Mouse (Mus musculus) midbrain, embryonic 16.5 days (tissue): ENCODE measurements around the gene Cyp2w1. TPM values are rescaled to one million over a fixed set of nuclear protein-coding genes. Genes with fewer than 3 reads are reported as not detected.
A peak's percentile ranks its signal among the peaks of the same experiment; 100 is the strongest.

ENCODE experiments used
- microRNA counts: library from miRNA; unstranded; fragments of <30 nt; microRNA quantifications from one replicate; lab custom pipeline; 2016
- microRNA-seq: library from miRNA; unstranded; fragments of <30 nt; microRNA quantifications from one replicate; pipeline ENCODE4, GENCODE M21; 2017
- polyA plus RNA-seq: library from polyadenylated mRNA; unstranded; fragments of >200 nt; fragmentation: Nextera tagmentation; extraction: Ambion mirVana; gene quantifications from 2 replicates; pipeline ENCODE4 v1.2.1, GENCODE M21; 2015

Gene Cyp2w1
- polyA plus RNA-seq, 1 experiment from 2014 or later, result not detected

MicroRNAs within 50 kb of the gene (microRNA counts, 519-probe panel; counts per million panel counts)
- microRNA mmu-miR-339-3p (lab: Ali Mortazavi, UCI) (386 counts per million, percentile 18 among the panel's probes with 10 or more counts), microRNA mmu-miR-339-5p (lab: Ali Mortazavi, UCI) (386 counts per million, percentile 18 among the panel's probes with 10 or more counts)

Small RNAs within 50 kb of the gene (microRNA-seq; reads per million reads assigned to microRNA genes)
- gene Mir339, result 396 reads per million, percentile 69 among the genes with 10 or more reads in this experiment

Other genes with a start within 250 kb of the Cyp2w1 start
- gene Prkar1b, start 202.6 kb upstream of the Cyp2w1 start, polyA plus RNA-seq, result 327 and 368 TPM in 2 replicates
- 3.2 and 3.5 TPM in 2 replicates for gene Dnaaf5, start 202.4 kb upstream of the Cyp2w1 start, polyA plus RNA-seq
- gene Sun1, start 152.0 kb upstream of the Cyp2w1 start, polyA plus RNA-seq, result 47.4 and 48.5 TPM in 2 replicates
- gene Get4, start 100.3 kb upstream of the Cyp2w1 start, polyA plus RNA-seq, result 115 and 122 TPM in 2 replicates
- 66.9 and 68.5 TPM in 2 replicates for gene Adap1, start 27.0 kb upstream of the Cyp2w1 start, polyA plus RNA-seq
- gene Cox19, start 1.2 kb upstream of the Cyp2w1 start, polyA plus RNA-seq, result 102 and 105 TPM in 2 replicates
- 2.5 and 2.9 TPM in 2 replicates for gene Gpr146, start 25.1 kb downstream of the Cyp2w1 start, polyA plus RNA-seq
- gene C130050O18Rik, start 52.7 kb downstream of the Cyp2w1 start, polyA plus RNA-seq, result 0.14 and 0.39 TPM in 2 replicates
- 9.4 TPM in 2 replicates for gene Gper1, start 70.5 kb downstream of the Cyp2w1 start, polyA plus RNA-seq
- gene 3110082I17Rik, start 107.9 kb downstream of the Cyp2w1 start, polyA plus RNA-seq, result 16.8 and 17.7 TPM in 2 replicates
- 24.0 and 28.1 TPM in 2 replicates for gene Zfand2a, start 131.9 kb downstream of the Cyp2w1 start, polyA plus RNA-seq
- gene Uncx, start 190.9 kb downstream of the Cyp2w1 start, polyA plus RNA-seq, result 22.5 and 23.8 TPM in 2 replicates